Mouse (Mus musculus): ENCODE data around the gene Tmem52b.

GRCm38 (mm10) chr6:129512367-129512766 lies at the start of gene Tmem52b:
- TF ChIP-seq TAL1 (IDR thresholded peaks at IDR 0.05; ENCODE audit: low read length) (no peak), GATA1 (IDR thresholded peaks at IDR 0.05; ENCODE audit: low read length) (no peak)
